Mouse (Mus musculus): ENCODE data around the gene Zic4.

Zic4 gene

GRCm38 (mm10) chr9:91363814-91364126, 1.6 kb downstream of the Zic4 start:
- no peak for DNase-seq (ENCODE audit: low read depth, low spot score)

- no peak for DNase-seq (ENCODE audit: low read depth, low spot score)
Measured at GRCm38 (mm10) chr9:91364127-91364970, 2.1 kb downstream of the Zic4 start.

- no peak for DNase-seq (ENCODE audit: low read depth, low spot score)
Measured at GRCm38 (mm10) chr9:91364971-91365501, 2.8 kb downstream of the Zic4 start.

- DNase-seq (ENCODE audit: low read depth, low spot score): no peak
Measured at GRCm38 (mm10) chr9:91365664-91366063, 3.5 kb downstream of the Zic4 start, which contains the start of gene Zic1. TSS of gene Zic1 (minus strand) at chr9:91365810.

- DNase-seq (ENCODE audit: low read depth, low spot score): no peak
Measured at GRCm38 (mm10) chr9:91366226-91366998, 4.2 kb downstream of the Zic4 start.

GRCm38 (mm10) chr9:91366999-91367811, 5.0 kb downstream of the Zic4 start:
- DNase-seq (ENCODE audit: low read depth, low spot score): no peak

- no peak for DNase-seq (ENCODE audit: low read depth, low spot score)
Measured at GRCm38 (mm10) chr9:91368150-91368549, 5.9 kb downstream of the Zic4 start.

GRCm38 (mm10) chr9:91368946-91369292, 6.7 kb downstream of the Zic4 start:
- DNase-seq (ENCODE audit: low read depth, low spot score): no peak

GRCm38 (mm10) chr9:91369293-91369991, 7.2 kb downstream of the Zic4 start:
- DNase-seq (ENCODE audit: low read depth, low spot score): no peak

- DNase-seq (ENCODE audit: low read depth, low spot score): no peak
Measured at GRCm38 (mm10) chr9:91370191-91370708, 8.0 kb downstream of the Zic4 start.

GRCm38 (mm10) chr9:91371011-91371410, 8.8 kb downstream of the Zic4 start:
- DNase-seq (ENCODE audit: low read depth, low spot score): no peak

- DNase-seq (ENCODE audit: low read depth, low spot score): no peak
Measured at GRCm38 (mm10) chr9:91371608-91372007, 9.4 kb downstream of the Zic4 start.

- no peak for DNase-seq (ENCODE audit: low read depth, low spot score)
Measured at GRCm38 (mm10) chr9:91373811-91374575, 11.8 kb downstream of the Zic4 start.

GRCm38 (mm10) chr9:91374665-91375064, 12.5 kb downstream of the Zic4 start:
- DNase-seq (ENCODE audit: low read depth, low spot score): no peak

GRCm38 (mm10) chr9:91377036-91377872, 15.0 kb downstream of the Zic4 start:
- no peak for DNase-seq (ENCODE audit: low read depth, low spot score)

- no peak for DNase-seq (ENCODE audit: low read depth, low spot score)
Measured at GRCm38 (mm10) chr9:91377873-91378150, 15.6 kb downstream of the Zic4 start.

GRCm38 (mm10) chr9:91378411-91379299, 16.4 kb downstream of the Zic4 start:
- DNase-seq (ENCODE audit: low read depth, low spot score): no peak

GRCm38 (mm10) chr9:91379300-91379635, 17.1 kb downstream of the Zic4 start:
- no peak for DNase-seq (ENCODE audit: low read depth, low spot score)
